Mouse (Mus musculus) spleen, adult 2 months (tissue): Measurements from ENCODE around the gene Cdk9.

ENCODE experiments used
- CTCF ChIP-seq: fragments of 200-500 bp; IDR thresholded peaks from 2 replicates; pipeline ENCODE4 v1.5.1; 2011; ENCODE audit warnings: mild to moderate bottlenecking, inconsistent platforms; ENCODE audit not compliant: insufficient read depth, insufficient read length, insufficient replicate concordance; ENCODE audit errors: extremely low read depth
- POLR2A ChIP-seq: fragments of 200-500 bp; IDR thresholded peaks from 2 replicates; pipeline ENCODE4 v1.6.1; 2011; ENCODE audit warnings: low read depth, low read length, inconsistent platforms

- no peak for TF ChIP-seq CTCF
- no peak for TF ChIP-seq POLR2A
These were observed 26.2 kb downstream of the Cdk9 start for GRCm38 (mm10) chr2:32686640-32687039.
